10 mouse cellular contexts compared by ENCODE assay signal in the genomic region with DNA sequence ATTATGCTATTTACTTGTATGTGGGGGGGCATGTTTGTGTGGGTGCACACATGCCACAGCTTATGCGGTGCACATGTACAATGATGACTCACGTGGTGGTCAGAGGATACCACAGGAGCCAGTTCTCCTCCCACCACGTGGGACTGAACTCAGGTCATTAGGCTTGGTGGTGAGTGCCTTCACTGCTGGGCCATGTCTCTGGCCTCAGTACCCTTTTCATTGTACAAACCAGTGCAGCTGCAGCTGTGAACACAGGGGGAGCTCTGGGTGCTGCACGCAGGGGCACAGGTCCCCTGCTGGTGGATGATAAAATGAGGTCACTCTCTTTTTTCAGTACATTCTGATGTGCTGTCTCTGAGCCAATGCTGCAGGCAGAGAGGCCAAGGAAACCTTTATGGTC. TPM values are rescaled to one million over a fixed set of nuclear protein-coding genes. Genes with fewer than 3 reads are reported as not detected.
DNase-seq lines count a peak whose midpoint lies in the region; ATAC-seq and TF ChIP-seq lines count a peak whose summit lies in the region.
"Had no signal": no experiment of that assay in that cellular context is flagged by ENCODE, and none has a peak within 500 bp of the region (broad histone marks: within the 10 kb centered on the region; RNA-seq: fewer than 3 reads in every experiment).

No protein-coding gene starts in this region.

- no peaks in the 10 kb centered on the region for H3K27me3 ChIP-seq in splenic B cell, adult 2 months (ENCODE audit: control insufficient read depth, insufficient read depth, low read length, poor library complexity, severe bottlenecking)
- H3K27me3 ChIP-seq in forebrain, embryonic 15.5 days, result no peaks in the 10 kb centered on the region
- H3K27me3 ChIP-seq: neural tube, embryonic 13.5 days had no signal

- ATAC-seq in granulocyte monocyte progenitor cell, adult 5-6 weeks (replicated peaks; ENCODE audit: poor library complexity, severe bottlenecking), result peak; percentile 94
- ATAC-seq in forebrain, embryonic 15.5 days (replicated peaks), result no peak

- peak; percentile 20 for TF ChIP-seq CTCF in left cerebral cortex, adult 2 months (IDR thresholded peaks at IDR 0.05)

- no peaks in the 10 kb centered on the region for H3K9me3 ChIP-seq in forebrain, embryonic 15.5 days
- H3K9me3 ChIP-seq: neural tube, embryonic 13.5 days had no signal

- H3K9ac ChIP-seq in forebrain, embryonic 15.5 days (replicated peaks), result no peak overlapping the region
- H3K9ac ChIP-seq: neural tube, embryonic 13.5 days had no signal

- no peaks in the 10 kb centered on the region for H3K36me3 ChIP-seq in splenic B cell, adult 2 months (ENCODE audit: control insufficient read depth, insufficient read depth, low read length, poor library complexity, severe bottlenecking)
- H3K36me3 ChIP-seq in forebrain, embryonic 15.5 days, result no peaks in the 10 kb centered on the region
- H3K36me3 ChIP-seq: neural tube, embryonic 13.5 days had no signal

- no peak overlapping the region for H3K4me2 ChIP-seq in forebrain, embryonic 15.5 days (replicated peaks)
- H3K4me2 ChIP-seq: neural tube, embryonic 13.5 days had no signal

- 58% methylated on average over 4 of the region's 4 CpGs for WGBS in forebrain, embryonic 15.5 days

- H3K4me3 ChIP-seq in left cerebral cortex, adult 2 months, result no peak overlapping the region
- H3K4me3 ChIP-seq in forebrain, embryonic 15.5 days, result no peak overlapping the region
- H3K4me3 ChIP-seq: neural tube, embryonic 13.5 days had no signal

- H3K4me1 ChIP-seq in forebrain, embryonic 15.5 days, result peaks cover 10% of the 10 kb centered on the region

- no peak for DNase-seq in left cerebral cortex, adult 2 months (ENCODE audit: extremely low spot score in 1 of 2, low spot score in 2 of 2)
- DNase-seq in left cerebral cortex, adult 11 months (ENCODE audit: low spot score), result no peak
- DNase-seq in NIH3T3 (ENCODE audit: low read depth), result peak; percentile 74
- peak; percentile 83 for DNase-seq in splenic B cell, adult 2 months (ENCODE audit: low read depth, low spot score)
- no peak for DNase-seq in ovary, postnatal 10 days (ENCODE audit: low spot score)
- no peak for DNase-seq in layer of hippocampus, adult 8-10 months (ENCODE audit: low spot score in 2 of 2)
- DNase-seq: cerebellum, postnatal 36 days had no signal

- intact Hi-C loops in left cerebral cortex, adult 2 months (cut with DNase I), result no loop called here

- no peak overlapping the region for H3K27ac ChIP-seq in left cerebral cortex, adult 2 months
- H3K27ac ChIP-seq in forebrain, embryonic 15.5 days (replicated peaks), result no peak overlapping the region
- H3K27ac ChIP-seq: neural tube, embryonic 13.5 days had no signal

RNA-seq across cellular contexts. Expression of a gene that starts 46.1 kb away (rescaled TPM):
- 1 to 10 TPM; 2.6 to 3.7 TPM for total RNA-seq in left cerebral cortex, adult 2 months (2021)
- 3.1 TPM in 1 of 2 replicates, not detected in the other for total RNA-seq in granulocyte monocyte progenitor cell, adult 5-6 weeks (2014; fragmentation: Nextera tagmentation)
- 1.2 TPM in 1 of 2 replicates, not detected in the other for total RNA-seq in granulocyte monocyte progenitor cell, adult 5-6 weeks (2017)
- 2.0 and 2.3 TPM in 2 replicates for polyA plus RNA-seq in forebrain, embryonic 15.5 days (2015; fragmentation: Nextera tagmentation; extraction: Ambion mirVana)
- total RNA-seq in layer of hippocampus, adult 8-10 months (2022), result 1 to 10 TPM; 2.0 to 4.5 (median 4.3) TPM

Comparison
In these comparisons a context has a peak if more than half of its experiments do, and no peak if none do; other contexts are left out.
1. DNase-seq: peak in NIH3T3 (single experiment) and splenic B cell, adult 2 months (single experiment); none in left cerebral cortex, adult 2 months (0 of 2), left cerebral cortex, adult 11 months (single experiment), ovary, postnatal 10 days (single experiment) and layer of hippocampus, adult 8-10 months (0 of 2).